Mouse (Mus musculus) liver, embryonic 12.5 days (tissue): ENCODE measurements around the gene 1700001C02Rik. TPM values are rescaled to one million over a fixed set of nuclear protein-coding genes. Genes with fewer than 3 reads are reported as not detected.

Experiments
- ATAC-seq: fragments of 200-750 bp; cut with Nextera tagmentation; 2 replicates; pipeline ENCODE4 v1.8.0; 2017; ENCODE audit warnings: moderate number of reproducible peaks, mild to moderate bottlenecking, moderate library complexity
- H3K27ac ChIP-seq: fragments of 300-500 bp; sonication (generic); 2 replicates; pipeline ENCODE4 v1.5.1; 2016; ENCODE audit warnings: mild to moderate bottlenecking
- H3K27me3 ChIP-seq: fragments of 300-500 bp; sonication (generic); replicated peaks from 2 replicates; pipeline ENCODE4 v1.6.1; 2016; ENCODE audit warnings: mild to moderate bottlenecking, moderate library complexity
- H3K36me3 ChIP-seq: fragments of 300-500 bp; sonication (generic); 2 replicates; pipeline ENCODE4 v1.6.1; 2016; ENCODE audit warnings: mild to moderate bottlenecking, moderate library complexity
- H3K4me1 ChIP-seq: fragments of 300-500 bp; sonication (generic); 2 replicates; pipeline ENCODE4 v1.6.1; 2016
- H3K4me2 ChIP-seq: fragments of 300-500 bp; sonication (generic); 2 replicates; pipeline ENCODE4 v1.6.1; 2016; ENCODE audit warnings: mild to moderate bottlenecking, moderate library complexity
- H3K4me3 ChIP-seq: fragments of 300-500 bp; sonication (generic); 2 replicates; pipeline ENCODE4 v1.5.1; 2016; ENCODE audit warnings: mild to moderate bottlenecking, moderate library complexity
- H3K9ac ChIP-seq: fragments of 300-500 bp; sonication (generic); 2 replicates; pipeline ENCODE4 v1.6.1; 2016; ENCODE audit warnings: mild to moderate bottlenecking, moderate library complexity
- H3K9me3 ChIP-seq: fragments of 300-500 bp; sonication (generic); replicated peaks from 2 replicates; pipeline ENCODE4 v1.6.1; 2016; ENCODE audit warnings: mild to moderate bottlenecking, moderate library complexity
- WGBS: fragments of 180-500 bp; shearing (Covaris S2); methylation state at CpG from one replicate; pipeline ENCODE4 v1.1.7; 2016; ENCODE audit not compliant: insufficient replicate concordance; 5-methylcytosine and 5-hydroxymethylcytosine counted together
- polyA plus RNA-seq: library from polyadenylated mRNA; unstranded; fragments of >200 nt; fragmentation: Nextera tagmentation; extraction: Ambion mirVana; gene quantifications from 2 replicates; pipeline ENCODE4 v1.2.1, GENCODE M21; 2016

Gene 1700001C02Rik
- polyA plus RNA-seq, 1 experiment from 2014 or later: not detected

DNA sequence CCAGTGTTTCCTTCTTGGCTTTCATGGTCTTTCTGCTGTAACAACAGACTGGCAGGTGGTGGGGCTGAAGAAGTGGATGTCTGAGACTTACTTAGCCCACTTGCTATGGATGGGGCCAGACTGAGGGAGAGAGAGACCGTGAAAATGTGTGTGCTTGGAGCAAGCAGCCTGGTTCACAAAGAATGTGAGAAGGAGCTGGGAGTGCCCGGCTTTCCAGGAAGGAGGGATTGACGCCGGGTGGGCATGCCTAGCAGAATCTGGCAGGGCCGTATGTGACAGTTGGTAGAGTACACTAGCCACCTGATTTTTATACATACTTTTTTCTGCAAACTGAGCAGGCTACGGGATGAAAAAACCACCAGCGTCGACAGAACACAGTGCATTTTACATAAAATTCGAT lies 468 bp downstream of the 1700001C02Rik start:
- Histone ChIP-seq H3K9me3 (no peaks in the 10 kb centered on the region), H3K4me1 (no peaks in the 10 kb centered on the region), H3K27ac (no peak overlapping the region), H3K36me3 (no peaks in the 10 kb centered on the region), H3K9ac (no peak overlapping the region), H3K4me2 (no peak overlapping the region), H3K27me3 (peaks cover 65% of the 10 kb centered on the region), H3K4me3 (no peak overlapping the region)
- 44% methylated on average over 9 of the region's 9 CpGs for WGBS
- no peak for ATAC-seq

DNA sequence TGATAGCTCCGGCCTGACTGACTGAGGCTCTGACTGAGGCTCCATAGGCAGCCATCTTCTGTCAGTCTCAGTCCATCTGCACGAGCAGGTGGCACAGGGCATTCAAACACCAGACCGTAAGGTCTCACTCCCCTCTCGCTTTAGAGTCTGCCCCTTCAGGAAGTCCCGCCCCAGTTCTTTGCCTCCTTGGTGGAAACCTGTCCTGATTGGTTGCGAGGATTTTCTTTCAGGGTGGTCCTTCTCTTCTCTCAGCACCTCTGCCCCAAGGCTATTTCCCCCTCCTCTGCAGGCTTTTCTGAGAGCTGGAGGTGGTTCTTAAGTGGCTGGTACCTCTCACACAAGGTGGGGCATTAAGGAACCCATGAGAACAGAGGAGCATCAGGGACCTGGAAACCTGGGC lies 4.6 kb downstream of the 1700001C02Rik start:
- Histone ChIP-seq H3K9ac (no peak overlapping the region), H3K4me1 (no peaks in the 10 kb centered on the region), H3K27ac (no peak overlapping the region), H3K4me3 (no peak overlapping the region), H3K4me2 (no peak overlapping the region), H3K9me3 (no peaks in the 10 kb centered on the region), H3K27me3 (peaks cover 35% of the 10 kb centered on the region), H3K36me3 (no peaks in the 10 kb centered on the region)
- ATAC-seq: no peak
- 51% methylated on average over 6 of the region's 6 CpGs for WGBS

DNA sequence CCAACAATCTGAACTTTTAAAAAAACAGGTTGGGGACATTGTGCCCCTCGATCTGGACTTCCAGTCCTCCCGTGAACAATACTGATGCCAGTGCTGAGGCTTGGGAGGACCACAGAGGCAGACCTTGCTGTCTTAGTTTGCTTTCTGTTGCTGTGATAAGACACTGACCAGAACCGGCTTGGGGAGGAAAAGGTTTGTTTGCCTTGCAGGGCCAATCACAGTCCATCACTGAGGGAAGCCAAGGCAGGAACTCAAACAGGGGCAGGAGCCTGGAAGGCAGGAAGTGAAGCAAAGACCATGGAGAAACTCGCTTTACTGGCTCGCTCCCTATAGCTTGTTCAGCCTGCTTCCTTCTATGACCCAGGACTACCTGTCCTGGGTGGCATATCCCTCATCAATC lies 6.3 kb downstream of the 1700001C02Rik start:
- no peak for ATAC-seq
- no peak overlapping the region for H3K27ac ChIP-seq

DNA sequence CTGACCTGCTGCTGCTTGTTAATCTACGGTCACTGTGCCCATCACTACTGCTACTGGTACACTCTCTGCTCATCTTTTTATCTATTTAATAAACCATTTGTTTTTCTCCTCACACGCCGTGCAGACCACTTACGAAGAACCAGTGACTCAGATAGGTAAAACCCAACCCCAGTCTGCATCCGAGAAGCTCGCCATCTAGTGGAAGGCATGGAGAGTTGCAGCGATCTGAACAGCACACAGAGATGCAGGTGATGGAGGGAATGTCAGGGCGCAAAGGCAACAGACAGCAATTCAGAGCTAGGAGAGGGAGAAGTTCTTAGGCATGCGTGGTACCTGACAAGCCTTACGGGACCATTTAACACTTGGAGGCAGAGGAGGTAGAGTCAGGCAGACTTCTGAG lies 10.7 kb downstream of the 1700001C02Rik start:
- Histone ChIP-seq H3K9ac (no peak overlapping the region), H3K4me1 (no peaks in the 10 kb centered on the region), H3K4me3 (no peak overlapping the region), H3K9me3 (no peaks in the 10 kb centered on the region), H3K4me2 (no peak overlapping the region), H3K27me3 (no peaks in the 10 kb centered on the region), H3K36me3 (no peaks in the 10 kb centered on the region), H3K27ac (no peak overlapping the region)
- ATAC-seq: no peak
- WGBS: 30% methylated on average over 10 of the region's 10 CpGs

More for the DNA sequence above, 6.3 kb downstream of the 1700001C02Rik start:
- Histone ChIP-seq H3K4me3 (no peak overlapping the region), H3K4me2 (no peak overlapping the region), H3K36me3 (no peaks in the 10 kb centered on the region), H3K27me3 (peaks cover 18% of the 10 kb centered on the region), H3K9me3 (no peaks in the 10 kb centered on the region), H3K4me1 (no peaks in the 10 kb centered on the region), H3K9ac (no peak overlapping the region)
- WGBS: 29% methylated on average over 5 of the region's 5 CpGs

- WGBS: 13% methylated on average over 5 of the region's 5 CpGs
- Histone ChIP-seq H3K4me1 (no peaks in the 10 kb centered on the region), H3K4me2 (no peak overlapping the region), H3K9me3 (no peaks in the 10 kb centered on the region), H3K9ac (no peak overlapping the region), H3K27me3 (no peaks in the 10 kb centered on the region), H3K4me3 (no peak overlapping the region), H3K36me3 (no peaks in the 10 kb centered on the region), H3K27ac (no peak overlapping the region)
- ATAC-seq: peak; percentile 32; the same call in 1 of the 2 replicates
Observed at GRCm38 (mm10) chr5:30482319-30482718, 16.5 kb downstream of the 1700001C02Rik start.

- 68% methylated on average over 8 of the region's 8 CpGs for WGBS
- no peak for ATAC-seq
- H3K9me3 ChIP-seq: no peaks in the 10 kb centered on the region
- no peak overlapping the region for H3K4me3 ChIP-seq
- H3K4me2 ChIP-seq: no peak overlapping the region
- no peak overlapping the region for H3K27ac ChIP-seq
- no peaks in the 10 kb centered on the region for H3K36me3 ChIP-seq
- no peaks in the 10 kb centered on the region for H3K4me1 ChIP-seq
- H3K27me3 ChIP-seq: no peaks in the 10 kb centered on the region
- no peak overlapping the region for H3K9ac ChIP-seq
Observed at GRCm38 (mm10) chr5:30483533-30483932, 17.7 kb downstream of the 1700001C02Rik start.

DNA sequence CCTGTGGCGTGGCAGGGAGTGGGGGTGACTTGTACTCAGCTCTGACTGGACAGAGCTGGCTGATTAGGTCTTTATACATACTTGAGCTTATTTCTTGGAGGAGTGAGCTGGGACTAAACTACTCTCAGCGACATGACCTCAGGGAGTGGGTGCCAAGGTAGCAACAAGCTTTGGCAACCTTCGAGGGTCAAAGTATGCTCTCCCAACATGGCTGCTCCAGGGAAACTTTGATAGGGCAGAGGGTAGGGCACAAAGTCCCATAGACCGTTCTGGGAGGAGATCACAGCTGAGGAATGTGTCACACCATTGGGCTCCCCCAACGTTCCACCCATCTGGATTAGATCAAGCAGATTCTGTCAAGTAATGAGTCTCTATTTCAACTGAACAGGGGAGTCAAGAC lies 18.7 kb downstream of the 1700001C02Rik start:
- 58% methylated on average over 5 of the region's 5 CpGs for WGBS
- Histone ChIP-seq H3K4me3 (no peak overlapping the region), H3K36me3 (no peaks in the 10 kb centered on the region), H3K9me3 (no peaks in the 10 kb centered on the region), H3K27ac (no peak overlapping the region), H3K4me1 (no peaks in the 10 kb centered on the region), H3K4me2 (no peak overlapping the region), H3K9ac (no peak overlapping the region), H3K27me3 (no peaks in the 10 kb centered on the region)
- ATAC-seq: no peak

GRCm38 (mm10) chr5:30485136-30485535 lies 19.3 kb downstream of the 1700001C02Rik start:
- ATAC-seq: no peak
- no peak overlapping the region for H3K9ac ChIP-seq
- H3K4me2 ChIP-seq: no peak overlapping the region
- H3K36me3 ChIP-seq: no peaks in the 10 kb centered on the region
- no peaks in the 10 kb centered on the region for H3K9me3 ChIP-seq
- no peaks in the 10 kb centered on the region for H3K4me1 ChIP-seq
- H3K27ac ChIP-seq: no peak overlapping the region
- 53% methylated on average over 6 of the region's 6 CpGs for WGBS
- H3K27me3 ChIP-seq: no peaks in the 10 kb centered on the region
- no peak overlapping the region for H3K4me3 ChIP-seq

DNA sequence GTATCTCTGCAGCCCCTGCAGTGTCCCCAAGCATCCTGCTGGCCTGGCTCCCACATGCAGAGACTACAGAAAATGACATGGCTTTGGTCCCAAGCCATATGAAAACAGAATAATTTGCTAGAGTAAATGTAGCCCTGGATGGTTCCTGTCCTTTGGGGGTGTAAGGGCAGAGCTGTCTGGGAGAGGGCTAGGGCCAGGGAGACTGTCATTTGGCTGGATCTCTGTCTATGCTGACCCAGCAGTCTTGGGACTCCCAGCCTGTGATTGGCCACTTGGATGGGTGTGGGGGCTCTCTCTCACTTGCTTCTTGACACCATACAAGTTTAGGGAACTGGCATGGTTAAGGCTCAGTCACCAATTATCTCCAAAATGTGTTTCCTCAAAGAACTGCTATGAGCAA lies 24.4 kb downstream of the 1700001C02Rik start:
- no peaks in the 10 kb centered on the region for H3K27me3 ChIP-seq
- ATAC-seq: no peak
- no peak overlapping the region for H3K4me2 ChIP-seq
- no peak overlapping the region for H3K27ac ChIP-seq
- no peaks in the 10 kb centered on the region for H3K9me3 ChIP-seq
- no peaks in the 10 kb centered on the region for H3K36me3 ChIP-seq
- H3K4me3 ChIP-seq: no peak overlapping the region
- H3K4me1 ChIP-seq: no peaks in the 10 kb centered on the region
- no peak overlapping the region for H3K9ac ChIP-seq

DNA sequence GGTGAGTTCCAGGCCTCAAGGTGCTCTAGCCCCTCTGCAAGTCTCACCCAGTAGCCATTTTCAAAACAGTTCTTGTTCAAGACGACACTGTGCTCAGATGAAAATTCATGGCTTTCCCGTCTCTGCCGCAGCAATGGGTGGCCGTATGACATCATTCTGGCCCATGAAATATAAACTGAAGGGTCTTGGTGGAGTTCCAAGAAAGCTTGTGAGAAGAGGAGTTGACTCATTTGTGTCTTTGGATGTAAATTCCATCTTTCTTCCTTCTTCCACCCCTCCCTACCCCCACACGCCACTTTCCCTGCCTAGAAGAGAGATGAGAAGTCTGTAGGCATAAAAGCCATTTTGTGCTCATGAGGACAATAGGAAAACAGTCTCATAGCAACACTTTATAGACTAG lies 25.0 kb downstream of the 1700001C02Rik start:
- Histone ChIP-seq H3K9me3 (no peaks in the 10 kb centered on the region), H3K4me1 (no peaks in the 10 kb centered on the region), H3K4me3 (no peak overlapping the region), H3K9ac (no peak overlapping the region), H3K36me3 (no peaks in the 10 kb centered on the region), H3K27ac (no peak overlapping the region), H3K27me3 (no peaks in the 10 kb centered on the region), H3K4me2 (no peak overlapping the region)
- no peak for ATAC-seq
- 57% methylated on average over 5 of the region's 5 CpGs for WGBS

DNA sequence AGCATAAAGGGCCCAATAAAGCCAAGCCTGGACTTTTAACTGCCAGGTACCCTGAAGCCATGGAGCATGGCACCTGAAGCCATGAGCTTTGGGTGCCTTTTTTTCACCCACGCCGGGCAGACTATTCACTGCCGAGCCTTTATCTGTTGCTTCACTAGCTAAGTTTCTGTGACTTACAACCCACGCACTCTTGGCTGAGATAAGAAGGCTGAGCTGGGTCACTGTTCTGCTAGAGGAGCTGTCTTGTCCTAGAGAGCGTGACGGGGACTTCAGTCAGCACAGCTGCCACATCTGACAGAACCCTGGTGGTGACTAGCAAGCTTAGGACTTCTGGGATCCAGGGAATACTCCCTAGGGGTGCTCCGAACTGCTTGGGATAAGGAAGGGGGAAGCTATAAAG lies 27.9 kb downstream of the 1700001C02Rik start:
- Histone ChIP-seq H3K36me3 (no peaks in the 10 kb centered on the region), H3K4me1 (no peaks in the 10 kb centered on the region), H3K27me3 (no peaks in the 10 kb centered on the region), H3K9ac (no peak overlapping the region), H3K4me2 (no peak overlapping the region), H3K9me3 (no peaks in the 10 kb centered on the region), H3K4me3 (no peak overlapping the region), H3K27ac (no peak overlapping the region)
- no peak for ATAC-seq
- 42% methylated on average over 7 of the region's 7 CpGs for WGBS

GRCm38 (mm10) chr5:30494606-30495005 lies 28.8 kb downstream of the 1700001C02Rik start:
- Histone ChIP-seq H3K4me1 (no peaks in the 10 kb centered on the region), H3K36me3 (no peaks in the 10 kb centered on the region), H3K4me2 (no peak overlapping the region), H3K27ac (no peak overlapping the region), H3K4me3 (no peak overlapping the region), H3K9me3 (no peaks in the 10 kb centered on the region), H3K27me3 (no peaks in the 10 kb centered on the region), H3K9ac (no peak overlapping the region)
- 77% methylated on average over 7 of the region's 7 CpGs for WGBS
- ATAC-seq: no peak

DNA sequence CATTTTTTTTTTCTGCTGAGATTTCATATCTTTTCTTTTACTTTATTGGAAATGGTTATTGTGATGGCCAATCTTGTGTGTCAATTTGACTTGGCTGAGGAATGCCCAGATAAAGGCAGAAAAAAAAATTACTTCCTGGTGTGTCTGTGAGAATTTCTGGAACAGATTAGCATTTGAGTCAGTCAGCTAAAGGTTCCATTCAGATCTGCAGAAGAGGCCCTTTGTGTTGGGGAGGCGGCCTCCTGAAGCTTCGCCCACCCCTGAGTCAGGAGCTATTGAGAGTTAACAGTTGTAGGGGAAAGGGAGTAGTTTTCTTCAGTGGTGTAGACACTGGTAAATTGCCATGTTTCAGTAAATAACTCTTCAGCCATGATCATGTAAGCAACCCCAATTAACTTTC lies 29.4 kb downstream of the 1700001C02Rik start:
- Histone ChIP-seq H3K4me1 (no peaks in the 10 kb centered on the region), H3K36me3 (no peaks in the 10 kb centered on the region), H3K4me2 (no peak overlapping the region), H3K27me3 (no peaks in the 10 kb centered on the region), H3K4me3 (no peak overlapping the region), H3K9ac (no peak overlapping the region), H3K27ac (no peak overlapping the region), H3K9me3 (no peaks in the 10 kb centered on the region)
- ATAC-seq: no peak
- 56% methylated on average over 2 of the region's 2 CpGs for WGBS
